Mouse (Mus musculus): Measurements from ENCODE around the gene Polg2.
"Not testable (repeated sequence)": the region's sequence is repeated elsewhere in the genome, so short reads cannot be mapped to it uniquely, and the experiment has no call there.

Polg2 gene

DNA sequence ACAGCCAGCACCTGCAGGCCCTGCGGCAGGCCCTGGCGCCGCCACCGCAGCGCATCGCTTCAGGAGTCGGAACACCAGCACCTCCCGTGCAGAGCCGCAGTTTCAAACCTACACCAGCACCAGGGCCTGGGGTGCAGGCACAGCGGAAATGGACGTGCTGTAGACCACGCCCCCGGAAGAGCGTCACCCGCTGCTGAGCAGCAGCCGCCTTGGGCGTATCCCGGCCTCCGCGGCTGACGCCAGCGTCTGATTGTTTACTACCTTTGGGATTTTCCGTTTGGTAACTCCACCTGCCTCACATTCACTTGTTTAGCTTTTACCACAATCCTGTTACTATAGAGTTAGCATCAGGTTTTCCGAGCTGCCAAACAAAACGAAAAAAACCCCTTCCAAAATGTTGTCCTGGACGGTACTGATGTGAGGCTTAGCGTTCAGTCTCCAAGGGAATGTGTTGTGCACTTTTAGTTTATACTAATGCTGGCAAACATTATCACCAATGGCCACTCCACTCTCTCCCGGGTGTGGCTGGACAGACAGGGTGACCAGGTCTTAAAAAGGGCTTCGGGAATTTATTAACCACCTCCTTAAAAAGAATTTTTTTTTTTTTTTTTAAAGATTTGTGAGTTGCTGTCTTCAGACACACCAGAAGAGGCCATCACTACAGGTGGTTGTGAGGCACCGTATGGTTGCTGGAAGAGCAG, at the start of gene Polg2:
TSS of gene Polg2 (minus strand) at position 150 of the 701 bp plus-strand sequence.
- peak; percentile 91 for DNase-seq

DNA sequence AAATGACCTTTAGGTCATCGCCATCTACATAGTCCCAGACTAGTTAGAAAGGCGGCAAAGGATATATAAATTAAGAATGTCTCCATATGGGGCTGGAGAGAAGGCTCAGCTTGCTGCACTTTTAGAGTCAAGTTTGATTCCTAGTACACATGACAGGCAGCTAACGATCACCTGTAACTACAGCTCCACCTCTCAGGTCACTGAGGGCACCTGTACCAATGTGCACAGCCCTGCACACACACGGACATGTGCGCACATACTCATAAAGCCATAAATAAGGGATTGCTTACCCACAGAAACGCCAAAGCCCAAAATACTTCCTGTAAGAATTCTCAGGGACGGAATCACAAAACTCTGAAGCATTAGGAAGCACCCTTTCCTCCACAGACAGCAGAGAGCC, 48.7 kb upstream of the Polg2 start:
- DNase-seq = no peak

DNA sequence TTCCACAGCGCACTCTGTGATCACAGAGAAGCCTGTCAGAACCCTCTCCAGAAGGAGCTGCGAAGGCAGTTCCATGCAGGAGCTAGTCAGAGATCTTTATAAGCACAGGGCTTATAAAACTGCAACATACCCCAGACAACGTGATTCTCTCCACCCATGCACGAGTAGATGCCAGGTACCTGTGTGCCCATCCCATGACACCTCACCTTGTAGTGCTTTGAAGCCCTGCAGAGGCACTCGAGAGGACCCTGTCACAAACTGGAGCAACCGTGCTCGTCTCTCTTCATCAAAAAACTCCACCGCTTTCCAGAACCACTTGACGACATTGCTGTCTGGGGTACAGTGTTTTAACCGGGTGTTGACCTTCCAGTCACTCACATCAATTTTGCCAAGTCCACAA, 45.1 kb upstream of the Polg2 start:
- no peak for DNase-seq

DNA sequence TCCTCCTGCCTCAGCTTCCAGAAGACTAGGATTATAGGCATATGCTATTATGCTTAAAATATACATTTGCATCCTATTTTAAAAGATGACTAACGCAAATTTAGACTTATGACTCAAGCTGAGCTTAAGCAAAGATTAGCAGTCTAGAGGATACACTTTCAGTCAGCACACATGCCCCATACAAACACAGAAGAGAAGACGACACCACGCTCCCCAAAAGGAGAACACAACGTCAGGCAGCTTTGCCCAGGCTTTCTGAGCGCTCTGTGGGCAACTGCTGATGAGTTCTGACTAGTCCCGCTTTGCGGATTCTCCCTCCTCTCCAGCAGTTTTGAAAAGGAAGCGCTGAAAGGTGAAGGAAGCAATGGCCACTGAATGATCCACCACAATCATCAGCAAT, 44.4 kb upstream of the Polg2 start:
- DNase-seq = no peak

DNA sequence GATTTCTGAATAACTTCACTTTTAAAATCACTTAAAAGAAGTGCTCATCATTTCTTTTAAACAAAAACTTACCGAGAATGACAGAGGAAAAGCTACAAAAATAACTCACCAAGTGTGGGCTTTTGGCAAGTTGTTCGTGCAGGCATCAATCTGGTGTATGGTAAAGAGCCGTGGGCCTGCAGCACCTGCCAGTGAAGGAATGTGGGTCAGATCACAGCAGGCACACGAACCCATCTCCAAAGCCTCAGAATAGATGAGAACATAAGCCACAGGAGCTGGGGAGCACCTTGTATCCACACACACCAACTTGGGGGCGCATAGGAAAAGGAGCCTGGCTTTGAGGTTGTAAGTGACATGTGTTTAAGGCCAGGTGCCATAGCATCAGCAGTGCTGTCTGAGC, 43.6 kb upstream of the Polg2 start:
- peak; percentile 55 for DNase-seq

DNA sequence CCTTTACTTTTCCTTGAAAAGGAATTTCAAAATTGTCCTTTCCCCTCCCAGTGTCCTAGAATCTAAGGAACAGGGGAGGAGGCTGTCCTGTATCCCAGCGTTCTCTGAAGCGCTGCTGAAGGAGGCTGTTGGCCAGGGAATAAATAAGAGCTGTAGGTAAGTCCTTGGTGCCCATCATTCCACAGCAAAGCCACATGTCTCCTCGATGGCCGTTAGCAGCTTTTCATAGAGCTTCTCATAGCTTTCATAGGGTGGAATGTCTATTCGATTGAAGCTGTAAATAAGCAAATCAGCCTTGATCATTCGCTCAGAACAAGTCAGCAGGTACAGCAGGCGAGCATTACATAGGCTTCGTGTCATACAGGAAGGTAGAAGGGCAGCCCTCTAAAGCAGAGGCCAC, 43.2 kb upstream of the Polg2 start:
- no peak for DNase-seq

DNA sequence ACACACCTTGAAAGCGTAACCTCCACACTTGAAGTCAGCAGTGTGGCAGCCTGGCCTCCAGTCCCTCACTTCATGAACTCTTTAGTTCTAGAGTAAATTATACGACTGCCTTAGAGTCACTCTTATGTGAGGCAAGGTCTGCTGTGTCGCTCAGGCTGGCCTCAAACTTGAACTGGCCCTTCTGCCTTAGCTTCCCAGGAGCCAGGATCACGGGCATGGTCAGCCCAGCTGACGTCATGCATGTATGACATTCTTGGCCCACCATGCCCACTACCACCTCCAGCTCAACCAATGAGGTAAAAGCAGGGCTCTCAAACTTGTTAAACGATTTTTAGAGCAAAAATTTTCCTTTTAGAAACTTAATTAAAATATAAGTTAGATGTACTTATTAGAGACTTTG, 42.1 kb upstream of the Polg2 start:
- DNase-seq = no peak

DNA sequence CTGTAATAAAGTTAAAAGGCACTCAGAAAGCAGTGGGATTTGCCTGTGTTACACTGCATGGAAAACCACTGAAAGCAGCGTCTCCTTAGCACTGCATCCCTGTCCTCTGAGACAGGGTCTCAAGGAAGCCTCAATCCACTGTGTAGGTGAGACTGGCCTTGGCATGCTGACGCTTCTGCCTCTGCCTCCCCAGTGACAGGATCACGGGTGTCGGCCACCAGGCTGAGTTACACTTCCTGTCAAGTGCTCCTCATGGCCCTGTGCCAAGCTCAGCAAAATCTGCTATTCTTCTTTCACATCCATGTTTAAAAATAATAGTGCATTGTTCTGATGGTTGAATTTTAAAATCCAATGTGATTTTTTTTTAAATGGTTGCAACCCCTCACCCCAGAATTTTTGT, 41.6 kb upstream of the Polg2 start:
- peak; percentile 17 for DNase-seq

DNA sequence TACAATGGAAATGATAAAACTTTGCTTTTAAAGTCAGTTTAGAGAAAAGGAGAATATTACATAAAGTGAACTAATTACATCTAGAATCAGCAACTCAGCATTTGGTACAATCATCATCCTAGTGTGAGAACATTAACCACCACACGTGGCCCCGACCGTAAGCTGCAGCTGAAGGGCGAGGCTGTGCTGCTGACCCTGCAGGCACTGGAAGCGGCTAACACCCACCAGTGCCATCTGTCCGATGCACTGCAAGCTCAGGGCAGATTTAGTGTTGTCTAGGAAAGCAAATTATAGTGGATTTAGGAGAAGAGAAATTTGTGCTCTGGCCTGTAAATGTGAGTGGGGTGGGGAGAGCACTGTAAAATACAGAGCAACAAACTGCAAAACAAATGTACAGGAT, 40.9 kb upstream of the Polg2 start:
- no peak for DNase-seq

DNA sequence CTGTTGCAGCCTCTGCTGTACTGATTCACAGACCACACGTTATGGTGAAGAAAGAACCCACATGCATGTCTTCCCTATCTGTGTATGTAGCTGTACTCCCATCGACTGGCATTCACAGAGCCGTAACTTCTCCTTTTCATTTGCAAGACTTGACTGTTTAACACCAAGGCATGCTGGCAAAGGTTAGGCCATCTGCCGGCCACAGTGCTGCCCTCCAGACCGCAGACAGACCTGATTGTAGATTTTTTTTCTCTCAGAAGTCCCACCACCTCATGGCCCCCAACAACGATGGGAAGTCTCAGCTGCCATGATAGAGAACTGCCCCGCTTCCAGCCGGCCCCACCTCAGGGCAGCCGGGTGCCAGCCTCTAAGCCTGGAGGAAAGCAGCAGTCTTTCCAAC, 40.3 kb upstream of the Polg2 start:
- peak; percentile 9 for DNase-seq

DNA sequence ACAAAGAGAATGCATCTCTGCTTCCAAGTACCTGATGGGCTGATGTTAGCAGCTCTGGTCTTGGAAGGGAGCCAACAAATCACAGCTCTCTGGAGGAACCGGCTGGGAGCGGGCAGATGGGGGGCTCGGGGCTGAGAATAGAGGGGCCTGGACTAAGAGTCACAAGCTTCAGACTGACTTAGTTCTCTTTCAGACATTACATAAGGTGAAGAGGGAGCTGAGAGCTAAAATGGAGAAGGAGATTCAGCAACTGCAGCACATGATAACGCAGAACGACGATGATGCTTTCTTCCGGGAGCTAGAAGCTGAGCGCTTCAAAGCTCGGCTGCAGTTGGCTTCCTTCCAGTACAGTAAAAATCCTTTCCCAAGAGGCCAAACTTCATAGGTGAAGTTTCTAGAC, 39.0 kb upstream of the Polg2 start:
- DNase-seq = peak; percentile 15

DNA sequence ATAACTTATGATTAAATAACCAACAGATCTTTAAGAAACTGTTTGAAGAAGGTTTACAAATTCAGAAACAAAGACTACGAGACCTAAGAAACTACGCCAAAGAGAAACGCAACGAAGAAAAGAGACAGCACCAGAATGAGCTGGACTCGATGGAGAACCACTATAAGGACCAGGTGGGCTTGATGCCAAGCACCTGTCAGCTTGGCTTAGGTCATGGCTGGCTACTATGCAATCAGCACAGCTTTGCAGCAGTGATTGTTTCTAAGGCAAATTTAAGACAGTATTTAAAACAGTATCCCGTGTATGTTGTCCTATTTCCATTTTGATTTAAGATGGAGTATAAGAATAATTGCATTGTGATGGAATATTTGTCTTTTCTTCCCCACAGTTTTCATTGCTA, 38.5 kb upstream of the Polg2 start:
- DNase-seq = peak; percentile 6

DNA sequence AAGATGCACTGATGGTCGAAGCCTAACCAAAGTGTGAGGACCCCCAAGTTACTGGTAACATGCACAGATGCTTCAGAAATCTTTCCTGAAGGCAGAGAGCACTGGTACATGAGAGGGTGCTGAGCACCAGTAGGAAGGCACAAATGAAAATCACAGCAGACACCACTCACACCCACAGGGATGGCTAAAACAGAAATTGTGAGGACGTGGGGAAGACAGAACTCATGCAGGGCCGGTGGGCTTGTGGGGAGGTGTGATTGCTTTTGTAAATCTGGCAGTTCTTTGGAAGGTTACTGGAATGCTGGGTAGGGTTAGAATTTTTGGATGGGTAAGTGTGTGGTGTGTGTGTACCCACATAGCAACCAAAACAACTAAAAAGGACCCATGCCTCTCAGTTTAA, 37.8 kb upstream of the Polg2 start:
- DNase-seq = peak; percentile 14

DNA sequence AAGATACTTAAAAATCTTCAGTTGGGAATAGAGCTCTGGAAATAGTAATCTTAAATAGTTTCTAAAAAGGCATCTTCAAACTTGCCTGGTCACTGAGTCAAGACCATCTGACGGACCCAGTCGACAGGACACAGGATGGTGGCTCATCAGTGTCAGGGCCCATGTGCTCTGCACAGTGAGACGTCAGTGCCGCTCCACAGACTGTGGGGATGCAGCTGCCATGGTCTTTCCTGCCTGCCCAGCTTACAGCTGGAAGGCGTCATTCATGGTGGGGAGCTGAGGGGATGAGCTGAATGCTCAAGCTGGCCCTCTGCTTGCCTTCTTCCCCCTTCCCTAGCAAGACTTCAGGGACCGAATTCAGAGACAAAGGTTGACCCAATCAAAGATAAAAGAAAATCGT, 37.0 kb upstream of the Polg2 start:
- no peak for DNase-seq

DNA sequence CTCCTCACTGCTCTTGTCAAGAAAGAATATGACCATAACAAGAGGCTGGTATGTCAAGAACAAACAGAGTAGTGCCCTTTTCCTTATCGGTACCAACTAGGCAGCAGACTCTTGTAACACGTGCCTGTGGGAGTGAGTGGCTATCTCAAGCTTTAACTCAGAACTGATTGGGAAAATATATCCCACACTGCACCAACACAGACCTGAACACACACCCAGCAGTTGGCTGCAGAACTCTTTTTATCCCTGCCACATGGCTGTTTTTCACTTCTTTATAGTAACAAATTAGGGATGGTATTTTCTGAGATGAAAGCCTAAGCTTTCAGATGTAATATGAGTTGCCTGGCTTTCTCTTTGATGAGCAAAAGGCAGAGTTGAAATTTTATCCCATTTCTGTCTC, 36.4 kb upstream of the Polg2 start:
- no peak for DNase-seq

DNA sequence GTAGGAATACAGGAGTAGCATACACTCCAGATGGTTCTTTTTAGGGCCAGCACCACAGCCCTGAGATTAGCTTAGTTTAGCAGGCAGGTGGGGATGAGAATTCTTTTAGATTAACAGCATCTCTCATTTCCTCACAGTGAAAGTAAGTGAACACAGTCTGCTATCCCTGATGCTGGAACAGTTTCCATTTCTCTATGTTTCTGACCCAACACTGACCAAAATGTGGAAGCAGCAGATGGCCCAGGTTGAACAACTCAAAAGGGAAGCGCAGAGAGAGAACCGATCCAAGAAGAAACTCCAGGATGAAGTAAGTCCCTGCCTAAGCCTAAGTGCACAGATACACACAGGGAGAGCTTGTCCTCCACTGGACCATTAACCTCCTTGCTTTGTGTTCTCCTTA, 36.0 kb upstream of the Polg2 start:
- DNase-seq = no peak

DNA sequence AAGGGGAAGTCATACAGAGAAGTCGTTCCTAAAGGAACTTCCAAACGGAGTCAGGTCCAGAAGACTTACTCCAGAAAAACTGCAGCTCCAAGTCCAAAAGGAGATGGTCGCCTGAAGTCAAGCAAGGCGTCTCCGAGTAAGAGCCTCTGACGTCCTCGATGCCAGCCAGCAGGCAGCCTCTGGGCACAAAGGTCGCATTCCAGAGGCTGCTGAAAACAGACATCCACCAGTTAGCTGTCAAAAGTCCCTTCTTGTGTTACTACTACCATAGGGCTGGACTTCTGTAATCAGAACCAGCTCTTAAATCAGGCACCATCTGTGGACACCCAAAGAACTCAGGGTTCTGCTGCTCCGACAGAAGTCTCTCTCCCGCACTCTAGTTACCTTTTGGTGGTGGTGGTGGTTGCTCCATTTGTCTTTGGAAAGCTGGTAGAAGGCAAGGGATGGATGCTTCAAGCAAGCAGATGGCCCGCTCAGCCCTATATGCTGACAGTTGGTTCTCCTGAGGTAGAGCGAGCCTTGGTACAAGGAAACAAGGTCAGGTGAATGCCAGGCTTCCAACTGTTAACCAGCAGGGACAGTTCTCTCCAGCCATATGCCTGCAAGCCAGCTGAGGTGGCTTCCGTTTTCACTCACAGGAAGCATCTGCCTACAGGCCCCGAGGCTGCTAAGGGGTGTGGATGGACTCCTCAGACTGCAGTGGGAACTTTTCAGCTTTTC, 35.4 kb upstream of the Polg2 start:
- DNase-seq = peak; percentile 32

DNA sequence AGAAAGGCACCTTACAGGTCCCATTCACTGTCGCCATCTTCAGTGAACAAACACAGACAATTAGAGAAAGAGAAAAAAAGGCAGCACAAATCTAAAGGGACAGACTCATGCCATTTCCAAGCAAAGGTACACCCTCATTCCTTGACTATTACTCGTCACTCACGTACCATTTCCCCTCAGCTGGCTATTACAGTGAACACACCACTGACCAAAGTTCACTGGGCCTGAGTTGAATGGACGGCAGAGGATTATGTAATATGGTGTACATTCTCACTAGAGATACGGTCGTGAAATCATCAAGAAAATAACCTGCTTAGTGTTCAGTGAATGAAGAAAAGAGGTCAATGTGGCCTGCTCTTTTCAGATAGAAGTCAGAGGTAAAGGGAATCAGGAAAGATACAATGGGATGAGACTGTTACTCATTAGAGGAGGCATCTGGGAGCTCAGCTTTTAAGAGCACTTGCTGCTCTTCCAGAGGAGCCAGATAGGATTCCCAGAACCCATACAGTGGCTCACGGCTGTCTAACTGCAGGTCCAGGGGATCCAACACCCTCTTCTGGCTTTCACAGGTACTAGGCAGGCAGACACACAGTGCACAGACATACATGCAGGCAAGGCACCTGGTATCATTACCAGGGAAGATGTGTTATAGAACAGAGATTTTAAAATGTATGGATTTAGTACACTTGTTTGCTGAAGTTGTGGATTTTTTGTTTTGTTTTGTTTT, 33.2 kb upstream of the Polg2 start:
- no peak for DNase-seq

DNA sequence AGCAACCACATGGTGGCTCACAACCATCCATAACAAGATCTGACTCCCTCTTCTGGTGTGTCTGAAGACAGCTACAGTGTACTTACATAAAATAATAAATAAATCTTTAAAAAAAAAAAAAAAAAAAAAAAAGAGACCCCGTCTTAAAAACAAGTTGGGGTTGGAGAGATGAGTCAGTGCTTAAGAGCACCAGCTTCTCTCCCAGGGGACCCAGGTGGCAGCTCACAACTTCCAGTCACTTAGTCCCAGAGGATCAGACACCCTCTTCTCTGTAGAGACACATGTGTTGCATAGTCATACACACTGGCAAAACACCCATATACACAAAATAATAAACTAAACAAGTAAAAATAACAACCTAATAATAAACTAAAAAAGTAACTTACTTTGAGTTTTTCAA, 28.1 kb upstream of the Polg2 start:
- DNase-seq = not testable (repeated sequence)

DNA sequence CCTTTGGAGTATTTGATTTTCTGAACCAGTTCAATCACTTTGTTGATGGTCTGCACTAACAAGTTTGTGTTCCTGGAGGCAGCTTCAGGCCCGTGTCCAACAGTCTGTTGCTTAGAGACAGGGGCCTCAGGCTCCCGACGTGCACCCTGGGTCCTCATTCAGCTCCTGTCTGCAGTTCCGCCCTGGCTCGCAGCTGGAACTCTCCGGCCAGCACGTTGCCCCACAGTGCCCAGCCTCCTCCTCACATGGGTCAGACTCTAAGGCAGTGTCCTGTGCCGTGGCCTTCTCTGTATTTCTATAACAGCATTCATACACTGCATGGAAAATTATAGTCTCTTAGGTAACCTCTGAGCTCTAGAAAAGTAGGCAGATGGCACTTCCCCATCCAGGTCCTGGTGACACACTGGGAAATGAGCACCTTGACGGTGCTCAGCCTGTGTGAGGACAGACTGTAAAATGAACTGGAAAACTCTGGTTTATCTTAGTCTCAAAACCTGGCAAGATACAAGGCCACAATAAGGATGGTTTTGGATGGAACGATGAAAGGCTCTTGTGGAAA, 22.8 kb upstream of the Polg2 start:
- no peak for DNase-seq

DNA sequence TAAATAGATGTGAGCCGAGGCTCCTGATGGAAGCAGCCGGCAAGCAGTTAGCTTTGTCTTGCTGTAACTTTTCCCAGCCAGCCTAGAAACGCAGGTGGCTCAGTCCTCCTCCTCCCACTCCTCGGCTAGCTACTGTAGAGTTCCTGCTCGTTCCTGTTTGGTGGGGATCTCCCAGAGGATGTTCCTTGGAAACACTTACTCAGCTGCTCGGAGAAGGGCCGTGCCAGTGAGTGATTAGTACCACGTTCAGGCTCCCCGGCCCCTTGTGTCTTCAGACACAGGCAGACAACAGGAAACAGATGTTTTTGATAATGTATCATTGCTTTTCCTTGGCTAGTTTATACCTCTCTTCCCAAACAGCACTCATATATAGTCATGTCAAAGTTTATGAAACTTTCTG, 16.3 kb upstream of the Polg2 start:
- no peak for DNase-seq

DNA sequence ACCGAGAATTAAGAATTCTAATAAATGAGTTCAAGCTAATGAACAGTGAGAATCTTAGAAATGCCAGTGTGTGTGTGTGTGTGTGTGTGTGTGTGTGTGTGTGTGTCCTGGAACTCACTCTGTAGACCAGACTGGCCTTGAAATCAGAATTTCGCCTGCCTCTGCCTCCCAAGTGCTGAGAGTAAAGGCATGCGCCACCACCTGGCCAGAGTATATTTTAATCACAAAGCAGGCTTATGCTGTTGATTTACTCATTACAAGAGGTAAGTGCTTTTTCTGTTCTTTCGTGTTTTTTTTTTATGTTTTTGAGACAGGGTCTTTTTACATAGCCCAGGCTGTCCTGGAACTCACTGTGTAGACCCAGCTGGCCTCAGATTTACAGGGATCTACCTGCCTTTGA, 14.5 kb upstream of the Polg2 start:
- no peak for DNase-seq

DNA sequence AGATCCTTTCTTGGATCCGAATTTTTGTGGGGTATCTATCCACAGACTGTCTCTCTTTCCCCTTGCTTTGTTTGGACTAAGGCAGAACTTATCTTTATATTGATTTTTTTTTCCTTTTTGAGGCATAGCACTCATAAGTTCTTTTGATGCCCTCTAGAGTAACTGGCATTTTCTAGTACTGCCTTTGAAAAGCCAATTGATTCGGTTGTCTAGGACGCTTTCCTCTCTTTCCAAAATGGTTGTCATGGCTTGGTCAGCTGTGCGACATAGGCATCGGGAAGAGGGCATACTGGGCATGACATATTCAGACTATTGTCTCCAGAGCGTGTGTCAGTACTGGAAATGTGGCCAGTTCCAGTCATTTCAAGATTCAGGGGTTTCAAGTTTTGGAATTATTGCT, 10.3 kb upstream of the Polg2 start:
- DNase-seq = no peak

Data from right cerebral cortex, postnatal 25 days (tissue).